Comparison of ENCODE assay signal across 8 mouse cellular contexts in the genomic region with DNA sequence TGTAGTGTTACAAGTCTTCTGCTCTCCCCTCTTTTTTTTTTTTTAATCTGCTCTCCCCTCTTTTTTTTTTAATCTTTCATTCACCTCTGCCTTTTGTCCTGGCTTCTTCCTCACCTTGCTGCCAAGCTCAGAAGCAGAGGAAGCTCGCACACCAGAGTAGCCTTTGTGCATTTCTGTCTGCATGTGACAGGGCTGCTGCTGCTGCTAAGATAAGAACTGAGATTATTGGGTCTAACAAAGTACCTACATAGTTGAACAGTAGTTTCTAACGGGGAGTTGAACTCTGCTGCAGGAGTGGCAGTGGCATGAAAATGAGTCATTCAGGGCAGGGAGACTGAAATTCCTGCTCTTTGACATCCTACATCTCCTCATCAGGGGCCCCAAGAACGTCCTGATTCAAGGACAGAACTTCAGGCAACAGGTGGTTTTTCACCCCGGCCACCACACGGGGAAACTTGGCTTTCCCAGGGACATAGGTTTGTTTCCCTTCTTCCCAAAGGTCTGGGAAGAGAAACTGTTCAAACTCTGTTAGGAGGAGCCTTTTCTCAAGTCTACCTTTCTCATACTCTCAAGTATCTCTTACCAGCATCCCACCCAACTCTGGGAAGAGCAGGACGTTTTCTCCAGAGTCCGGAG. TPM values are rescaled to one million over a fixed set of nuclear protein-coding genes. Genes with fewer than 3 reads are reported as not detected.
DNase-seq lines count a peak whose midpoint lies in the region; ATAC-seq lines count a peak whose summit lies in the region.

No protein-coding gene starts in this region.

- peak overlapping the region; percentile 88 for H3K4me2 ChIP-seq in hindbrain, embryonic 16.5 days (ENCODE audit: low read length)

- WGBS in hindbrain, embryonic 16.5 days = 5% methylated on average over 7 of the region's 7 CpGs

- H3K9ac ChIP-seq in hindbrain, embryonic 16.5 days (ENCODE audit: low read depth, low read length) = peak overlapping the region; percentile 99

- no peaks in the 10 kb centered on the region for H3K9me3 ChIP-seq in hindbrain, embryonic 16.5 days (ENCODE audit: control insufficient read depth, low read length)

- H3K4me3 ChIP-seq in hindbrain, embryonic 16.5 days (ENCODE audit: low read length) = peak overlapping the region; percentile 94

- peaks cover 23% of the 10 kb centered on the region for H3K4me1 ChIP-seq in hindbrain, embryonic 16.5 days (ENCODE audit: control insufficient read depth, insufficient read depth, low read depth, low read length)

- no peaks in the 10 kb centered on the region for H3K36me3 ChIP-seq in hindbrain, embryonic 16.5 days (ENCODE audit: control insufficient read depth, insufficient read depth, low read length)

- no peak for ATAC-seq in hindbrain, embryonic 16.5 days

- H3K27ac ChIP-seq in hindbrain, embryonic 16.5 days (ENCODE audit: low read depth, low read length) = peak overlapping the region; percentile 98

- H3K27me3 ChIP-seq in hindbrain, embryonic 16.5 days (replicated peaks; ENCODE audit: control insufficient read depth, insufficient read depth, low read length) = no peaks in the 10 kb centered on the region

- peak; percentile 41 for DNase-seq in adrenal gland, adult 2 months
- no peak for DNase-seq in adrenal gland, postnatal 14 days
- peak; percentile 10 for DNase-seq in thymus, postnatal 0 days (ENCODE audit: low spot score)
- no peak for DNase-seq in thymus, adult 18-20 months
- peak; percentile 20 for DNase-seq in neural tube, embryonic 10.5 days (ENCODE audit: extremely low spot score, low spot score)
- no peak for DNase-seq in layer of hippocampus, adult 11-12 months (ENCODE audit: low spot score)
- no peak for DNase-seq in layer of hippocampus, adult 9-11 months

RNA-seq across cellular contexts. Expression of a gene that starts 17.2 kb away (rescaled TPM):
- total RNA-seq in adrenal gland, adult 2 months (2021) = 10 to 100 TPM; 33.4 to 37.3 TPM
- 9.5 and 12.3 TPM in 2 replicates for polyA plus RNA-seq in adrenal gland, adult 2 months (2012; rRNA removed)
- total RNA-seq in adrenal gland, postnatal 14 days (2021) = 43.4 and 45.3 TPM in 2 replicates
- 5.5 and 8.1 TPM in 2 replicates for polyA plus RNA-seq in thymus, postnatal 0 days (2015; fragmentation: Nextera tagmentation; extraction: Ambion mirVana)
- polyA plus RNA-seq in hindbrain, embryonic 16.5 days (2015; fragmentation: Nextera tagmentation; extraction: Ambion mirVana) = 14.2 and 16.0 TPM in 2 replicates

Comparison
In these comparisons a context has a peak if more than half of its experiments do, and no peak if none do; other contexts are left out.
1. DNase-seq: peak in adrenal gland, adult 2 months (single experiment), thymus, postnatal 0 days (single experiment) and neural tube, embryonic 10.5 days (single experiment); none in adrenal gland, postnatal 14 days (single experiment), thymus, adult 18-20 months (0 of 2), layer of hippocampus, adult 11-12 months (single experiment) and layer of hippocampus, adult 9-11 months (single experiment).